Mouse (Mus musculus): ENCODE results near the gene Tspan10. TPM values are rescaled to one million over a fixed set of nuclear protein-coding genes. Genes with fewer than 3 reads are reported as not detected.

The Tspan10 gene
- polyA plus RNA-seq, 1 experiment from 2014 or later, result not detected

DNA sequence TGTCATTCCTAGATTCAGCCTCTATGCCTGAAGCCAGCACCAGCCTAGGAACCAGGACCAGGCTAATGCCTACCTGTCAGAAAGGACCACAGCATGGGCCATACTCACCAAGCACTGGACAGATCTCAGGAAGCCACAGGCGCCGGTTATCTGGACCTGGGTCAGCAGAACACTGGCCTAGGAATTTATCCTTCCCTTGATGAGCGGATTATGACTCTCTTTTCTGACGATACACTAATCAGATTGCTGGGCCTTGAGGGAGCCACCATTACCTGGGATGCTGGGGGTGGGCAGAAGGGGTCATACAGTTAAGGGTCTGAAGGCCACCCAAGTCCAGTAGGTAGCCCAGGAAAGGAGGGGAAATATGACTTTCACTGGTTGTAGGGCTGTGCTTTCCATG is 10.9 kb downstream of the Tspan10 start, which contains the start of gene Pde6g:
Gene Pde6g (minus strand): TSS at position 195 of the 400 bp plus-strand sequence.
- 87% methylated on average over 4 of the region's 4 CpGs for WGBS
- DNase-seq (ENCODE audit: low spot score) (no peak), ATAC-seq (no peak)
- H3K9me3 ChIP-seq (ENCODE audit: low read length), result no peaks in the 10 kb centered on the region
- no peak within 1 kb of the TSS for H3K9ac ChIP-seq (replicated peaks; ENCODE audit: low read depth)
- H3K4me2 ChIP-seq (replicated peaks; ENCODE audit: low read depth, low read length), result no peak within 1 kb of the TSS
- no peaks in the 10 kb centered on the region for H3K4me1 ChIP-seq (ENCODE audit: insufficient read depth, low read depth, low read length)
- no peak within 1 kb of the TSS for H3K27ac ChIP-seq (ENCODE audit: low read length)
- TF ChIP-seq CTCF (IDR thresholded peaks at IDR 0.05) (no peak), EP300 (IDR thresholded peaks at IDR 0.05) (no peak)
- H3K36me3 ChIP-seq (ENCODE audit: insufficient read depth, low read length), result 0 out of 2 replicates have a peak, but pooled peaks cover 3% of the 10 kb centered on the region
- no peaks in the 10 kb centered on the region for H3K27me3 ChIP-seq (replicated peaks; ENCODE audit: insufficient read depth, low read length)
- no peak within 1 kb of the TSS for H3K4me3 ChIP-seq (ENCODE audit: low read depth, low read length)

- WGBS, result 90% methylated on average over 4 of the region's 4 CpGs
Measured at GRCm38 (mm10) chr11:120454965-120455364, 12.5 kb downstream of the Tspan10 start.

GRCm38 (mm10) chr11:120455413-120455812 is 13.0 kb downstream of the Tspan10 start:
- Histone ChIP-seq H3K9ac (replicated peaks; ENCODE audit: low read depth) (no peak overlapping the region), H3K27ac (ENCODE audit: low read length) (no peak overlapping the region), H3K9me3 (ENCODE audit: low read length) (no peaks in the 10 kb centered on the region), H3K4me2 (replicated peaks; ENCODE audit: low read depth, low read length) (no peak overlapping the region), H3K27me3 (replicated peaks; ENCODE audit: insufficient read depth, low read length) (no peaks in the 10 kb centered on the region), H3K36me3 (ENCODE audit: insufficient read depth, low read length) (0 out of 2 replicates have a peak, but pooled peaks cover 3% of the 10 kb centered on the region), H3K4me3 (ENCODE audit: low read depth, low read length) (no peak overlapping the region), H3K4me1 (ENCODE audit: insufficient read depth, low read depth, low read length) (peaks cover 5% of the 10 kb centered on the region; the same call in 1 of the 2 replicates)
- DNase-seq (ENCODE audit: low spot score) (no peak), ATAC-seq (no peak)
- TF ChIP-seq EP300 (IDR thresholded peaks at IDR 0.05), result no peak
- no peak for TF ChIP-seq CTCF (IDR thresholded peaks at IDR 0.05)
- WGBS, result 94% methylated on average over 7 of the region's 7 CpGs

More at GRCm38 (mm10) chr11:120454965-120455364, 12.5 kb downstream of the Tspan10 start:
- Histone ChIP-seq H3K4me2 (replicated peaks; ENCODE audit: low read depth, low read length) (no peak overlapping the region), H3K36me3 (ENCODE audit: insufficient read depth, low read length) (0 out of 2 replicates have a peak, but pooled peaks cover 3% of the 10 kb centered on the region), H3K27me3 (replicated peaks; ENCODE audit: insufficient read depth, low read length) (no peaks in the 10 kb centered on the region), H3K4me1 (ENCODE audit: insufficient read depth, low read depth, low read length) (peaks cover 5% of the 10 kb centered on the region; the same call in 1 of the 2 replicates), H3K9me3 (ENCODE audit: low read length) (no peaks in the 10 kb centered on the region), H3K27ac (ENCODE audit: low read length) (no peak overlapping the region), H3K9ac (replicated peaks; ENCODE audit: low read depth) (no peak overlapping the region), H3K4me3 (ENCODE audit: low read depth, low read length) (no peak overlapping the region)
- ATAC-seq (no peak), DNase-seq (ENCODE audit: low spot score) (no peak)
- TF ChIP-seq EP300 (IDR thresholded peaks at IDR 0.05) (no peak), CTCF (IDR thresholded peaks at IDR 0.05) (no peak)

DNA sequence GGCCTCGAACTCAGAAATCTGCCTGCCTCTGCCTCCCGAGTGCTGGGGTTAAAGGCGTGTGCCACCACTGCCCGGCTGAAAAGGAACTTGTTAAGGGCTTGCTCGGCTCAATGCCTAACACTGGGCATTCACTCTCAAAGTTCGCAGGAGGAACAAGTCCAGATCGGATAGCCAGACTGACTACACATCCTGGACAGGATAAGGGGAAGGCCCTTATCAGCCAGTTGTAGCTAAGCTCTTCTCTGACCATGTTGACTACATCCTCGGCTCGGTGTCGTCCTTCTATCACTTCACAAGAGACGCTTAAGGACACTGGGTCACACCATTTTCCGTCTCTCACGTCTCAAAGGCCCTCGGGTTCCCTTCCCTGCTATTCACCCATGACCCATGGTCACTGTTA is 14.9 kb downstream of the Tspan10 start:
- Histone ChIP-seq H3K27ac (ENCODE audit: low read length) (peak overlapping the region; percentile 77), H3K9ac (replicated peaks; ENCODE audit: low read depth) (peak overlapping the region; percentile 84), H3K27me3 (replicated peaks; ENCODE audit: insufficient read depth, low read length) (no peaks in the 10 kb centered on the region), H3K4me3 (ENCODE audit: low read depth, low read length) (peak overlapping the region; percentile 88), H3K4me1 (ENCODE audit: insufficient read depth, low read depth, low read length) (peaks cover 5% of the 10 kb centered on the region; the same call in 1 of the 2 replicates), H3K36me3 (ENCODE audit: insufficient read depth, low read length) (peaks cover 3% of the 10 kb centered on the region; the same call in 1 of the 2 replicates), H3K4me2 (replicated peaks; ENCODE audit: low read depth, low read length) (peak overlapping the region; percentile 89), H3K9me3 (ENCODE audit: low read length) (no peaks in the 10 kb centered on the region)
- TF ChIP-seq CTCF (IDR thresholded peaks at IDR 0.05) (no peak), EP300 (IDR thresholded peaks at IDR 0.05) (no peak)
- ATAC-seq, result no peak; the same call in 1 of the 2 replicates
- 15% methylated on average over 14 of the region's 14 CpGs for WGBS
- DNase-seq (ENCODE audit: low spot score), result no peak

DNA sequence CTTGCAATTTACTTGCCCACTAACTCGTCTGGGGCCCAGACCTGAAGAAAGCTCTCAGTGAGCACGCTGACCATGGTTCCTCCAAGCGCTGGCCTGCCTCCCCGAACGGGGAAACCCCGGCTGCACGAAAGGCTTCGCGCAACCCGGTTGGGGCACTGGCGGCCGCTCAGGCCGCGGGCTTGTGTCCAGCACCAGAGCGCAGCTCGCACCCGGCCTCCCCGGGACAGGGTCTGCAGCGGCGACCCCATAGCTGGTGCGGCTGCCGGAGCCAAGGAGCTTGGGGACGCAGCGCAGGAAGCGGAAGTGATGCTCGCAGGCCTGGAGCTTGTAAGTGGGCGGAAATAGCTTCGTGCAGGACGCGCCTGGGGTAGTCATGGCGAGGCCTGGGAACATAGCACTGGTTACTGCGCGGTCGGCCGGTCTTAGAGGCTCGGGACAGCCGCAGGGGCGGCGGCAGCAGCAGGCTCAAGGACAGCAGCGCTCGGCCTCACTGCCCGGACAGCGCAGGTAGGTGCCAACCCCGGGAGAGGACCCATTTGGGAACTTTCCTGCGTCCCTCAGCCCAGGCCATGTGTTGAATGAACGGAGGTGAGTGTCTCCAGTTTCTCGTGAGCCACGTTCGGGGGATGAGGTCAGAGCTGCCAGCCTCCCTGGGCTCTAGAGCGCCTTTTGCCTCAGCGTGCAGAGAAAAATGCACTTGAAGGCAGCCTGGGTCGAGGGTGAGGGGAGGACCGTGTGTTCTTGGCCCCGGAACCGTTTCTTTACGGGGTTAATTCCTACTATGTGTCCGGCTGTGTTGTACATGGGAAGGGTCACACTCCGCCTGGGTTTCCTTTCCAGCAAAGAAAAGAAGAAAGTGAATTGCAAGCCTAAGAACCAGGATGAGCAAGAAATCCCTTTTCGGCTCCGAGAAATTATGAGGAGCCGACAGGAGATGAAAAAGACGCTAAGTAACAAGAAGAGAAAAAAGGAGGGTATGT is 15.6 kb downstream of the Tspan10 start, which contains the start of the genes Oxld1 and Ccdc137:
Gene Oxld1 (minus strand): TSS at position 297 of the 980 bp plus-strand sequence.
Gene Ccdc137 (plus strand): TSS at position 344 of the 980 bp plus-strand sequence.
- DNase-seq (ENCODE audit: low spot score) (peak; percentile 94), ATAC-seq (peak; percentile 96)
- WGBS, result 4% methylated on average over 62 of the region's 62 CpGs
- no peaks in the 10 kb centered on the region for H3K9me3 ChIP-seq (ENCODE audit: low read length)
- H3K4me1 ChIP-seq (ENCODE audit: insufficient read depth, low read depth, low read length), result peaks cover 5% of the 10 kb centered on the region; the same call in 1 of the 2 replicates
- peak within 1 kb of the TSS; percentile 77 for H3K27ac ChIP-seq (ENCODE audit: low read length)
- peak within 1 kb of the TSS; percentile 84 for H3K9ac ChIP-seq (replicated peaks; ENCODE audit: low read depth)
- H3K4me3 ChIP-seq (ENCODE audit: low read depth, low read length), result peak within 1 kb of the TSS; percentile 88
- TF ChIP-seq CTCF (IDR thresholded peaks at IDR 0.05) (no peak), EP300 (IDR thresholded peaks at IDR 0.05) (no peak)
- H3K27me3 ChIP-seq (replicated peaks; ENCODE audit: insufficient read depth, low read length), result no peaks in the 10 kb centered on the region
- H3K4me2 ChIP-seq (replicated peaks; ENCODE audit: low read depth, low read length), result peak within 1 kb of the TSS; percentile 89
- H3K36me3 ChIP-seq (ENCODE audit: insufficient read depth, low read length), result peaks cover 3% of the 10 kb centered on the region; the same call in 1 of the 2 replicates
